Mouse (Mus musculus) CH12.LX (cell line): ENCODE results near the gene 1810049J17Rik.

Experiments used
- CTCF ChIP-seq, 2 experiments: IDR thresholded peaks in 1 of 2; conservative IDR thresholded peaks in 1 of 2; 2 replicates each; pipeline ENCODE4 v1.5.1; 2011 to 2012; ENCODE audit warnings: low read depth in 2 of 2, low read length in 2 of 2, improper control_type of control experiment in 1 of 2, inconsistent platforms in 1 of 2, mild to moderate bottlenecking in 1 of 2, moderate library complexity in 1 of 2
- EP300 ChIP-seq: IDR thresholded peaks from 2 replicates; pipeline ENCODE4 v1.6.1; 2011; ENCODE audit warnings: low read length, improper control_type of control experiment
- HCFC1 ChIP-seq: IDR thresholded peaks from 2 replicates; pipeline ENCODE4 v1.6.1; 2012; ENCODE audit warnings: low read depth, mild to moderate bottlenecking, inconsistent platforms, low read length, improper control_type of control experiment
- MAX ChIP-seq: IDR thresholded peaks from 2 replicates; pipeline ENCODE4 v1.6.1; 2011; ENCODE audit warnings: low read length, improper control_type of control experiment
- MXI1 ChIP-seq: IDR thresholded peaks from 2 replicates; pipeline ENCODE4 v1.6.1; 2011; ENCODE audit warnings: mild to moderate bottlenecking, low read depth, low read length, improper control_type of control experiment
- RAD21 ChIP-seq: IDR thresholded peaks from 2 replicates; pipeline ENCODE4 v1.6.1; 2011; ENCODE audit warnings: low read depth, mild to moderate bottlenecking, low read length, improper control_type of control experiment, moderate library complexity
- SMC3 ChIP-seq: IDR thresholded peaks from 2 replicates; pipeline ENCODE4 v1.6.1; 2011; ENCODE audit warnings: low read depth, low read length, improper control_type of control experiment
- USF1 ChIP-seq: IDR thresholded peaks from 2 replicates; pipeline ENCODE4 v1.6.1; 2014; ENCODE audit warnings: low read depth, mild to moderate bottlenecking, inconsistent platforms, low read length, improper control_type of control experiment
- ZC3H11A ChIP-seq: IDR thresholded peaks from 2 replicates; pipeline ENCODE4 v1.6.1; 2012; ENCODE audit warnings: low read depth, mild to moderate bottlenecking, inconsistent platforms, low read length, improper control_type of control experiment
- ZNF384 ChIP-seq: IDR thresholded peaks from 2 replicates; pipeline ENCODE4 v1.6.1; 2012; ENCODE audit warnings: low read depth, low read length, improper control_type of control experiment, inconsistent platforms

- TF ChIP-seq CTCF (conservative IDR thresholded peaks at IDR 0.05 in 1 of 2, IDR thresholded peaks at IDR 0.05 in 1 of 2; ENCODE audit: low read depth in 2 of 2, low read length in 2 of 2): no peak
- TF ChIP-seq SMC3: no peak
- no peak for TF ChIP-seq RAD21
- no peak for TF ChIP-seq ZNF384
- TF ChIP-seq EP300: no peak
- no peak for TF ChIP-seq USF1
- no peak for TF ChIP-seq ZC3H11A
- no peak for TF ChIP-seq MXI1
- TF ChIP-seq MAX: no peak
- no peak for TF ChIP-seq HCFC1
Measured at GRCm38 (mm10) chr15:12318451-12318850, 3.2 kb downstream of the 1810049J17Rik start.
